Mouse (Mus musculus): Measurements from ENCODE around the gene Dlg2. TPM values are rescaled to one million over a fixed set of nuclear protein-coding genes. Genes with fewer than 3 reads are reported as not detected.

Gene Dlg2
- polyA plus RNA-seq, 1 experiment from 2014 or later: 38.4 TPM

GRCm38 (mm10) chr7:91423784-91424183 is 947.3 kb downstream of the Dlg2 start:
- H3K4me3 ChIP-seq (replicated peaks; ENCODE audit: low read length): no peak overlapping the region
- H3K9ac ChIP-seq (replicated peaks; ENCODE audit: low read depth, low read length): no peak overlapping the region
- no peaks in the 10 kb centered on the region for H3K4me1 ChIP-seq (replicated peaks; ENCODE audit: control insufficient read depth, insufficient read depth, low read length)
- ATAC-seq: peak; percentile 31; the same call in 1 of the 2 replicates
- no peaks in the 10 kb centered on the region for H3K9me3 ChIP-seq (ENCODE audit: control insufficient read depth, low read length)
- H3K36me3 ChIP-seq (ENCODE audit: control insufficient read depth, insufficient read depth): no peaks in the 10 kb centered on the region
- WGBS: 73% methylated on average over 4 of the region's 4 CpGs
- no peak overlapping the region for H3K4me2 ChIP-seq (ENCODE audit: low read length)
- no peaks in the 10 kb centered on the region for H3K27me3 ChIP-seq (replicated peaks; ENCODE audit: control insufficient read depth, insufficient read depth, low read length)
- no peak overlapping the region for H3K27ac ChIP-seq (ENCODE audit: low read length)

DNA sequence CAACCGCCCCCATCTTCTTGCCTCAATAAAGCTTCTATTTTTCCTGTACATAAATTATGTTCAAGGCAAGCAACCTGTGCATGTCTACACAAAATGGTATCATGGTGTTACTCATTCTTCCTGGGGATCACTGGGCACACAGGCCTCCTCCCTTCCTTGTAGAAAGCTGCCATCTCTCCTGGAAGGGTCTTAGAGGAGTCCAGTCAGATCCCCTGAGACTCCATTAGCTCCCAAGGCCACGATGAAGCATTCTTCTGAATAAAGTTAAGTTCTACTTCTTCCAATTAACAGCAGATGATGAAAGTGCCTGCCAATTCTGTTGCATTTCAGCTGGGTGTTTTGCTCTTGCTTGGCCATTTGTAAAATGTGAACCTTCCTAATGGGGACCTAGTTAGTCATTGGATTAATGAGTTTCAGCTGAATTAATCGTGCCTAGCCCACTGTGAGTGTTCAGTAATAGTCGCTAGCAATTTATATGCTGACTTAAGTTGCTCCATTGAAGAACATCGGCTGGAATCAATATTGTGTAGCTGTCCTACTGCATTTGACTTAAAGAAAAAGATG is 953.3 kb downstream of the Dlg2 start:
- no peak overlapping the region for H3K27ac ChIP-seq (ENCODE audit: low read length)
- no peaks in the 10 kb centered on the region for H3K27me3 ChIP-seq (replicated peaks; ENCODE audit: control insufficient read depth, insufficient read depth, low read length)
- peak; percentile 78 for ATAC-seq
- H3K4me3 ChIP-seq (replicated peaks; ENCODE audit: low read length): no peak overlapping the region
- no peaks in the 10 kb centered on the region for H3K36me3 ChIP-seq (ENCODE audit: control insufficient read depth, insufficient read depth)
- WGBS: 19% methylated on average over 5 of the region's 5 CpGs
- H3K4me1 ChIP-seq (replicated peaks; ENCODE audit: control insufficient read depth, insufficient read depth, low read length): peaks cover 5% of the 10 kb centered on the region
- no peak overlapping the region for H3K4me2 ChIP-seq (ENCODE audit: low read length)
- H3K9me3 ChIP-seq (ENCODE audit: control insufficient read depth, low read length): no peaks in the 10 kb centered on the region
- H3K9ac ChIP-seq (replicated peaks; ENCODE audit: low read depth, low read length): no peak overlapping the region

- peaks cover 5% of the 10 kb centered on the region for H3K4me1 ChIP-seq (replicated peaks; ENCODE audit: control insufficient read depth, insufficient read depth, low read length)
- H3K36me3 ChIP-seq (ENCODE audit: control insufficient read depth, insufficient read depth): no peaks in the 10 kb centered on the region
- no peak overlapping the region for H3K27ac ChIP-seq (ENCODE audit: low read length)
- WGBS: 35% methylated on average over 11 of the region's 11 CpGs
- H3K4me3 ChIP-seq (replicated peaks; ENCODE audit: low read length): no peak overlapping the region
- H3K9me3 ChIP-seq (ENCODE audit: control insufficient read depth, low read length): no peaks in the 10 kb centered on the region
- peak; percentile 46 for ATAC-seq
- no peaks in the 10 kb centered on the region for H3K27me3 ChIP-seq (replicated peaks; ENCODE audit: control insufficient read depth, insufficient read depth, low read length)
- no peak overlapping the region for H3K9ac ChIP-seq (replicated peaks; ENCODE audit: low read depth, low read length)
- no peak overlapping the region; the same call in 1 of the 2 replicates for H3K4me2 ChIP-seq (ENCODE audit: low read length)
These were observed 955.2 kb downstream of the Dlg2 start for GRCm38 (mm10) chr7:91431594-91432240.

- H3K4me1 ChIP-seq (replicated peaks; ENCODE audit: control insufficient read depth, insufficient read depth, low read length): peaks cover 5% of the 10 kb centered on the region
- H3K4me2 ChIP-seq (ENCODE audit: low read length): no peak overlapping the region
- ATAC-seq: no peak
- H3K9me3 ChIP-seq (ENCODE audit: control insufficient read depth, low read length): no peaks in the 10 kb centered on the region
- H3K36me3 ChIP-seq (ENCODE audit: control insufficient read depth, insufficient read depth): no peaks in the 10 kb centered on the region
- no peak overlapping the region for H3K4me3 ChIP-seq (replicated peaks; ENCODE audit: low read length)
- 91% methylated on average over 4 of the region's 4 CpGs for WGBS
- H3K9ac ChIP-seq (replicated peaks; ENCODE audit: low read depth, low read length): no peak overlapping the region
- H3K27ac ChIP-seq (ENCODE audit: low read length): no peak overlapping the region
- no peaks in the 10 kb centered on the region for H3K27me3 ChIP-seq (replicated peaks; ENCODE audit: control insufficient read depth, insufficient read depth, low read length)
These were observed 956.1 kb downstream of the Dlg2 start for GRCm38 (mm10) chr7:91432563-91432962.

- no peak overlapping the region for H3K9ac ChIP-seq (replicated peaks; ENCODE audit: low read depth, low read length)
- H3K36me3 ChIP-seq (ENCODE audit: control insufficient read depth, insufficient read depth): no peaks in the 10 kb centered on the region
- no peak overlapping the region for H3K27ac ChIP-seq (ENCODE audit: low read length)
- 89% methylated on average over 5 of the region's 5 CpGs for WGBS
- peaks cover 3% of the 10 kb centered on the region for H3K4me1 ChIP-seq (replicated peaks; ENCODE audit: control insufficient read depth, insufficient read depth, low read length)
- H3K4me2 ChIP-seq (ENCODE audit: low read length): no peak overlapping the region
- H3K27me3 ChIP-seq (replicated peaks; ENCODE audit: control insufficient read depth, insufficient read depth, low read length): no peaks in the 10 kb centered on the region
- ATAC-seq: no peak
- no peak overlapping the region for H3K4me3 ChIP-seq (replicated peaks; ENCODE audit: low read length)
- no peaks in the 10 kb centered on the region for H3K9me3 ChIP-seq (ENCODE audit: control insufficient read depth, low read length)
These were observed 958.3 kb downstream of the Dlg2 start for GRCm38 (mm10) chr7:91434739-91435138.

DNA sequence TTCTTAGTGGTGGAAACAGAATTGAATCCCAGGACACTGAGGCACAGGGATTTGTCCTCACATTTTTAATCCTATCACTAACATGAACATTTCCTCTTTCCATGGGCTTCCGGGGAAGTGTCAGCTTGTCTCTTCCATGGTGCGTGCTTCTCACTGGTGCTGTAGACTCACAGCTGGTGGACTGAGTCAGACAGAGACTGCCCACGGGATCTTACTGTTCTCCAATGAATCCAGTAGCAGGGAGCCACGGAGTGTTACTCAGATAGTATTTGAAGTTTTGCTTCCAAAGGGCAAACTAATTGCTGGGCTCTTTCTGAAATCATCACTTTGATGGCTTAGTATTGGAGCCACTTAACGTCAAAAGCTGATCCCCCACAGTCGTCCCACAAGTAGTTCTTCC is 963.9 kb downstream of the Dlg2 start:
- no peak for ATAC-seq
- no peaks in the 10 kb centered on the region for H3K36me3 ChIP-seq (ENCODE audit: control insufficient read depth, insufficient read depth)
- H3K4me2 ChIP-seq (ENCODE audit: low read length): no peak overlapping the region
- no peak overlapping the region for H3K27ac ChIP-seq (ENCODE audit: low read length)
- no peaks in the 10 kb centered on the region for H3K27me3 ChIP-seq (replicated peaks; ENCODE audit: control insufficient read depth, insufficient read depth, low read length)
- H3K4me1 ChIP-seq (replicated peaks; ENCODE audit: control insufficient read depth, insufficient read depth, low read length): peaks cover 16% of the 10 kb centered on the region
- H3K9me3 ChIP-seq (ENCODE audit: control insufficient read depth, low read length): no peaks in the 10 kb centered on the region
- H3K9ac ChIP-seq (replicated peaks; ENCODE audit: low read depth, low read length): no peak overlapping the region
- WGBS: 71% methylated on average over 6 of the region's 6 CpGs
- H3K4me3 ChIP-seq (replicated peaks; ENCODE audit: low read length): no peak overlapping the region

DNA sequence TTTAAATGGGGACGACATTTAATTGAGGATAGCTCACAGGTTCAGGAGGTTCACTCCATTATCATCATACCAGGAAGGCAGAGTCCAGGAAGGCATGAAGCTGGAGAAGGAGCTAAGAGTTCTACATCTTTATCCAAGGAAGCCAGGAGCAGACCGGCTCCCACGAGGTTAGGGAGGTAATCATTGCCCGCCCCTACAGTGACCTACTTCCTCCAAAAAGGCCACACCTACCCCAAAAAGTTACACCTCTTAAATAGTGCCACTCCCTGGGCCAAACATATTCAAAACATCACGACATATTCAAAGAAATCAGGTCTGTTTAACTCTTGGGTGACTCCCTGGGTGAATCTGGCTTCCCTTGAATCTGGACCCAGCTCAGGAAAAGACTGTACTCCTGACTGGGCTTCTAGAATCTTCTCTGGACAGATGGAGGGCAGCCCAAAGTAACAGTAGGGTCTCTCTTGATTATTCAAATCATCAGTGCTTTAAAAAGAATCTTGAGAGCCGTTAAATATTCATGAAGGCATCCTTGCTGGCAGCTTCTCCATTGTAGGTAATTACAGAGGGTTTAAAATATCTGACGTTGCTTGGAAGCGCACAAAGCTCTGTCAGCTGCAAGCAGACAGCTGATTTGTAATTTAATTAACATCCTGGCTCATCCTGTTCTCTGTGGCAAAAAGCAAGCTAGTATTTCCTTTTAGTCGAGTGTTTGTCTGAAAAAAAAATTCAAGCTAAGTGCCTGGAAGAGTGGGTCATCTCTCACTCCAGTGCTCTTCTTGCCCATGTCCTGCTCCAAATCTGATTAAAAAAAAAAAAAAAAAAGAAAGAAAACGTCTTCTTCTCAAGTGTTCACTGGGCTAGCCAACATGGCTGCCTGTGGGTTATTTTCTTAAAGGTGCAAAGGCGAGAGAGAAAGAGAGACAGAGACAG is 966.2 kb downstream of the Dlg2 start:
- WGBS: 42% methylated on average over 11 of the region's 11 CpGs
- Histone ChIP-seq H3K4me1 (replicated peaks; ENCODE audit: control insufficient read depth, insufficient read depth, low read length) (peaks cover 16% of the 10 kb centered on the region), H3K27me3 (replicated peaks; ENCODE audit: control insufficient read depth, insufficient read depth, low read length) (no peaks in the 10 kb centered on the region), H3K9me3 (ENCODE audit: control insufficient read depth, low read length) (no peaks in the 10 kb centered on the region), H3K4me2 (ENCODE audit: low read length) (peak overlapping the region; percentile 20), H3K36me3 (ENCODE audit: control insufficient read depth, insufficient read depth) (no peaks in the 10 kb centered on the region), H3K4me3 (replicated peaks; ENCODE audit: low read length) (no peak overlapping the region), H3K9ac (replicated peaks; ENCODE audit: low read depth, low read length) (0 out of 2 replicates have a peak overlapping the region, but pooled peaks have one; percentile 5), H3K27ac (ENCODE audit: low read length) (peak overlapping the region; percentile 86)
- peak; percentile 92 for ATAC-seq

DNA sequence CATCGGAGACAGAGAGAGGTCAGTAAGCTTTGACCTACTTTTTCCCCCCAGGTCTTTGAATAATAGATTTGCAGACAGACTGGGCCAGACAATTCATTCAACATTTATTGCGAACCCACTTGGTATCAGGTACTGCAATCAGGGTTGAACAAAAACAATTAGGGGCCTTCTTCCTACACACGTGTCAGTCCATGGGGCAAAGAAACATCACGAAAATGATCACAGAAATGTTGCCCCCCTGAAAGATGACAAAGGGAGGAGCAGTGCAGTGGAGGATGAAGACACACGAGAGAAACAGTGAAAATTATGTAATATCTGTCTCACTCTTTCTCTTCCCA is 966.9 kb downstream of the Dlg2 start:
- Histone ChIP-seq H3K27ac (ENCODE audit: low read length) (peak overlapping the region; percentile 86), H3K9me3 (ENCODE audit: control insufficient read depth, low read length) (no peaks in the 10 kb centered on the region), H3K4me2 (ENCODE audit: low read length) (peak overlapping the region; percentile 20), H3K36me3 (ENCODE audit: control insufficient read depth, insufficient read depth) (no peaks in the 10 kb centered on the region), H3K27me3 (replicated peaks; ENCODE audit: control insufficient read depth, insufficient read depth, low read length) (no peaks in the 10 kb centered on the region), H3K4me3 (replicated peaks; ENCODE audit: low read length) (no peak overlapping the region), H3K9ac (replicated peaks; ENCODE audit: low read depth, low read length) (0 out of 2 replicates have a peak overlapping the region, but pooled peaks have one; percentile 5), H3K4me1 (replicated peaks; ENCODE audit: control insufficient read depth, insufficient read depth, low read length) (peaks cover 16% of the 10 kb centered on the region)
- no peak for ATAC-seq
- 58% methylated on average over 5 of the region's 5 CpGs for WGBS

DNA sequence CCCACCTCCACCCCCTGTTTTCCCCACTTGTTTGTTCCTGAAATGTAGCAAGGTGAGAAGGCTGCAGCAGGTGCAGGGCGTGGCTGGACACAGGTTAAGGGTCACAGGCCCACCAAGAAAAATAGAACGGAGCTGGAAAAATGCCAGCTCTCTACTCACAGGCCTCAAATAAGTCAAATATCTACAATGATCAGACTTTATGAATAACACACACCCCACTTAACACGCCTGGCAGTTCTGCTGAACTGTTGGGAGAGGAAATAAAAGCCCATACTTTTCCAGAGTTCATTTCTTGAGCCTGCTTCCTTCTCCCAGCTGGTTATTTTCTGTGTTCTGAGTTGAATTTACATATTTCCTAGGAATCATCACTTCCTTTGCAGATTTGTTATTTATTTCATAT is 967.4 kb downstream of the Dlg2 start:
- Histone ChIP-seq H3K36me3 (ENCODE audit: control insufficient read depth, insufficient read depth) (no peaks in the 10 kb centered on the region), H3K4me3 (replicated peaks; ENCODE audit: low read length) (no peak overlapping the region), H3K4me2 (ENCODE audit: low read length) (no peak overlapping the region), H3K9me3 (ENCODE audit: control insufficient read depth, low read length) (no peaks in the 10 kb centered on the region), H3K27ac (ENCODE audit: low read length) (peak overlapping the region; percentile 64), H3K9ac (replicated peaks; ENCODE audit: low read depth, low read length) (no peak overlapping the region), H3K4me1 (replicated peaks; ENCODE audit: control insufficient read depth, insufficient read depth, low read length) (peaks cover 16% of the 10 kb centered on the region), H3K27me3 (replicated peaks; ENCODE audit: control insufficient read depth, insufficient read depth, low read length) (no peaks in the 10 kb centered on the region)
- 78% methylated on average over 3 of the region's 3 CpGs for WGBS
- no peak for ATAC-seq
